Mouse (Mus musculus) A20 (cell line): Measurements from ENCODE around the gene Wdr41.

ENCODE experiments used
- DNase-seq: peaks from one replicate; pipeline ENCODE4 v3.0.0-alpha.2; 2011; ENCODE audit warnings: low read depth, low spot score

Gene Wdr41

GRCm38 (mm10) chr13:94976219-94977186, at the start of gene Wdr41:
Wdr41 (plus strand) TSS chr13:94976344.
- peak; percentile 96 for DNase-seq

DNA sequence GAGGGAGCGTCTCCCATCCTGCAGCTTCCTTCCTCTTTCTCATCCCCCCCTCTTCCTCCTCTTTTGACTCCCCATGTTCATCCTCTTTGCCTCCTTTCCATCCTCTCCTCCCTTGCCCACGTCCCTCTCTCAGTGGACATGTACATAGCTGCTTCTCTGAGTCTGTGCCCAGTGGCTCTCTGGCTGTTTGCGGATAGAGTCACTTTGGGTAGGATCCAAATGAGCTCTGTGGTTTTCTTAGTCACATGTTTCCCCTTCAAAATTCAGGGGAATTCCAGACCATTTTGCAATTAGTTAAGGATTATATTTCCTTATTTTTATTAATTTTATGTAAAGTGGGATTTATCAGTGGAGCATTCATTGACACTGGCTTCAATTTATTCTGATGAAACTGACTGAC, 48.1 kb upstream of the Wdr41 start:
- no peak for DNase-seq

- no peak for DNase-seq
Measured at GRCm38 (mm10) chr13:94938418-94938817, 37.7 kb upstream of the Wdr41 start.

- no peak for DNase-seq
Measured at GRCm38 (mm10) chr13:94940104-94940503, 36.0 kb upstream of the Wdr41 start.

DNA sequence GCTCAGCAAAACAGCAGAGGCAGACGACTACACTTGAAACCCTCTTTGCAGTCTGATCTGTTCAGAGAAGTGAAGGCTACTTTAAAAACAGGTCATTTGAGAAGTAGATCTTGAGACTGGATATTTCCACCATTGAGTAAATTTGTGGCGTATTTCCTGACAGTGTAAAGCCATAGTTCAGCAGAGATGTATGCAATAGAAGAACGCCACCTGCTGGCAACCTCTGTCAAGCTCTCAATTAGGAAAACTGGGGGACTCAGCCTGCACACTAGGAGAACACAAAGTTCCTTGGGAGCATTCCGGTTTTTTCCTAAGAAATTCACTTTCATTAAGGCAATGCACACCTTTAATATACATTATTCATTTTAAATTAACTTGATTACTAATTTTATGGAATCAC, 34.9 kb upstream of the Wdr41 start:
- peak; percentile 74 for DNase-seq

DNA sequence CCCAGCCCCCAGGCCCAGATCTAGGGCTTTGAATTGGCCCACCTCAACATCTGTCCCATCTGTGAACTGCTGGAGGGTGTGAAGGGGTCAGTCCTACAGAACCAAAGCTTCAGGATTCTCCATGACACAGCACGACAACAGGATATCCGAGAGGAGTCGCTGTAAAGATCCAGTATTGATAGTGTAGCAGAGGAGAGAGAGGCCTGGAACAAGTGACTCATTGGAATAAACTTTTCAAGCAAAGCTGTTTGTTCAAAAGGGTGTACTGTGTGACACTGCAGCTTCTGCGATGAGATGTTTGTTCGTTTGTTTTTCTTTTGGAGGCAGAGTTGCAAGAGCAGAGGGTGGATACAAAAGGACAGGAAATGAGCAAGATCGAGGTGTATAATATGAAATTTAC, 20.2 kb upstream of the Wdr41 start:
- no peak for DNase-seq

DNA sequence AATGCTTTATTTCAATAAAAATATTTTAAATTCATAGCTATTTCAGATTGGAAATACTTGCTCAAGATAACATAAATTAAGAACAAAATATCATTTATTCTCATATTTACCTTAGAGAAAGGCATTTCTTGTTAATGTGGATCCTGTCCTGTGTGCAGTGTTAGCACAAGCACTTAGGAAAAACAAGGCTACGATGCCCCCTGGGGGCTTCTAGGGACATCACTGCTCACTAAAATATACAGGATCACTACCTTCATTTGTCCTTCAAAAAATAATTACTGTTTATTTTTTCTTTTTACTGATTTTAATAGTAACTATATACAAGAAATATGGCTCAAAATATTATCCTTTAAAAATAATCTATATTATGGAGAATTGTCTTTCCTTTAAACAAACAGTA, 18.2 kb upstream of the Wdr41 start:
- DNase-seq, result peak; percentile 39

- no peak for DNase-seq
Measured at GRCm38 (mm10) chr13:94969992-94970553, 6.1 kb upstream of the Wdr41 start.

GRCm38 (mm10) chr13:94975828-94976218, 321 bp upstream of the Wdr41 start:
- no peak for DNase-seq

DNA sequence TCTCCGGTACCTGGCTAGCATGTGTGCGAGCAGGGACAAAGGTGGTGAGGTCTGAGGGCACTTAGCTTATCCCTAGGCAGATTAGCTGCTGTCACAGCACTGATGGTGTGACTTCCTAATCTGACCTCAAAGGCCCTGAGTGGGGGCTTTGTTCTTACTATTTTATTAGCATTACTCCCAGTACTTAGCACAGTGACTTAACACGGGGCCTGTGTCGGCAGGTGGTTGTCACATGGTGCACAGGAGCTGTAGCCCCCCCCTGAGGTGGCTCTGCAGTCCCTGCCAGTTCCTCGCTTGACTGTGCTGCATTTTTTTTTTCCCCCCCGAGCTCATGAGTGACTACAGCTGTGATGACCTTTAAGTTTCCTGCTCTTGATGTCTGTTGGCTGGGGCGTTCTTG, 2.9 kb downstream of the Wdr41 start:
- peak; percentile 39 for DNase-seq

DNA sequence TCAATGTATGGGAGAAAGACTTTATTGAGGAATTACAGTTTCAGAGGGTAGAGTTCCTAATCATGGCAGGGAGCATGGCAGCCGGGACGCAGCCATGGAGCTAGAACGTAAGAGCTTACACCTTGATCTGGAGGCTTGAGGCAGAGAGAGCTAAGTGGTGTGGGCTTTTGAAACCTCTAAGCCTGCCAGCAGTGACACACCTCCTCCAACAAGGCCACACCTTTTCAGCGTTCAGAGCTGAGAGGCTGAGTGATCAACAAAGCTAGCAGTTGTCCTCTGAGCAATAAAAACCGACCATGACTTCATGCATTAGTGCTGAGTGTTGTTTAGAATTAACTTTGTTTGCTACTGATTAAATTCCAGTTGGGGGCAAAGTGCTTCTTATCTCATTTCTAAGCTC, 14.4 kb downstream of the Wdr41 start:
- DNase-seq, result no peak

GRCm38 (mm10) chr13:95007281-95007680, 31.1 kb downstream of the Wdr41 start:
- DNase-seq, result no peak

DNA sequence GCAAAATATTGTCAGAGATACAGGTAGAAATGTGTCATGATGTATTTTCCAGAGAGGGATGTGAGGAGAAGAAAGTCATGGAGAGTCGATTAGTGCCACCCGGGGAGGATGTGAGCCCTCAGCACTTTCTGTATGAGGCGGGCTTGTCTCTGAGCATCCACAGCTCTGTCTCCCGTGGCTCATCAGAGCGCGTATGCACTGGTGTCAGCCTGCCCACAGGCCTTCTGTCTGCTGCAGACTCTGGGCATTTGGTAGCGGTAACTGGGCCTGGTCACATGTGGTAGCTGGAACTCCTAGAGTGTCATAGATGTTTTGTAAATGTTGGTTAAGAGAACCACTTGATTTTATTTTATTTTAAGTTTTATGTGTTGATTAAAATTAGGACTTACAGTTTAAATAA, 33.1 kb downstream of the Wdr41 start:
- DNase-seq, result no peak

GRCm38 (mm10) chr13:95011546-95012257, 35.6 kb downstream of the Wdr41 start:
- DNase-seq, result no peak

DNA sequence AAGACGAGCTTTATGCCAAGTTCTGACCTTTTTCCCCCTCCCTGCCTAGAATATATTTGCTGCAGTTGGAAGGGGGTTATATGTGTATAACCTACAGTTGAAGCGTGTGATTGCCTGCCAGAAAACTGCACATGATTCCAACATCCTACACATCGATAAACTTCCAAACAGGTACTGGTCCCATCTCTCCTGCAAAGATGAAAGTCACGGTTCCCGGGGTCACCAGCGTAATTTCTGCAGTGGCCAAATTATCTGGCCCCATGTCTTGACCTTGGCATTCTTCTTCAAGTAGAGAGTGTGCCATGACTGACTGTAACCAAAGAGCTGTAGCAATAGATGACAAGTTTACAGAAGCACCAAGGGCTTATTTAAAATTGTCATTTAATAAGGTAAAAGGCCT, 41.1 kb downstream of the Wdr41 start:
- DNase-seq, result no peak

DNA sequence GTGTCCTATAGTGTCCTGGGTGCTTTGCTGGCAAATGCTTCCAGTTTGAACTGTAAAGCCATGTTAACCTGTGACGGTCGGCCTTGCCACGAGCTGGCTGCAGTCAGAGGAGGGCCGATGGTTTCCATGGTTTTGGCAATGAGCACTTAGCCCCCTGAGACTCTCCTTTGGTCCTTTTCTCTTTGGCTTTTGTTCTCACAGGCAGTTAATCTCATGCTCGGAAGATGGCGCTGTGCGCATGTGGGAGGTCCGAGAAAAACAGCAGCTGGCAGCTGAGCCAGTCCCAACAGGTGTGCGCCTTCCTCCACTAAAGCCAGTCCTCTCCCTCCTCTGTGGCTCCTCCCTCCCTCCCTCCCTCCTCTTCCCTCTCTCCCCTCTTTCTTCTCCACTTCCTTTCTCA, 41.8 kb downstream of the Wdr41 start:
- peak; percentile 64 for DNase-seq

DNA sequence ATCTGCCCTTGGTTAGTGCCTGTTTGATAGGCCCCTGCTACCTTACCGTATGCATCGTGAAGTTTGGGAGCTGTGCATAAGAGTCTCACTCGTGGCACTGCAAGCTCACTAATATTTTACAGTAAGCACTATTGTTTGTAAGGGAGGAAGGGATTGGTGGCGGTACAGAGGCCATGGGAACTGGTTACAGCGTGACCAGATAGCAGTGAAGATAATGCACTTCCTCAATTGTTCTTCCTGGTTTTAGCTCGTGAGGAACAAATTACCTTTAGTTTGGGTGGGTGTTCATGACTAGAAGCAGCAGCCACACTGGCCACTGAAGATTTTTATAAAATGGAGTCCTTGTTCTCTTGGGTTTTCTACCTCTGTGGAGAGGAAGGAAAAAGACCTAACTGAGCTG, 43.2 kb downstream of the Wdr41 start:
- DNase-seq, result no peak

GRCm38 (mm10) chr13:95020216-95020615, 44.1 kb downstream of the Wdr41 start:
- DNase-seq, result no peak

GRCm38 (mm10) chr13:95030828-95031227, 54.7 kb downstream of the Wdr41 start:
- DNase-seq, result no peak

DNA sequence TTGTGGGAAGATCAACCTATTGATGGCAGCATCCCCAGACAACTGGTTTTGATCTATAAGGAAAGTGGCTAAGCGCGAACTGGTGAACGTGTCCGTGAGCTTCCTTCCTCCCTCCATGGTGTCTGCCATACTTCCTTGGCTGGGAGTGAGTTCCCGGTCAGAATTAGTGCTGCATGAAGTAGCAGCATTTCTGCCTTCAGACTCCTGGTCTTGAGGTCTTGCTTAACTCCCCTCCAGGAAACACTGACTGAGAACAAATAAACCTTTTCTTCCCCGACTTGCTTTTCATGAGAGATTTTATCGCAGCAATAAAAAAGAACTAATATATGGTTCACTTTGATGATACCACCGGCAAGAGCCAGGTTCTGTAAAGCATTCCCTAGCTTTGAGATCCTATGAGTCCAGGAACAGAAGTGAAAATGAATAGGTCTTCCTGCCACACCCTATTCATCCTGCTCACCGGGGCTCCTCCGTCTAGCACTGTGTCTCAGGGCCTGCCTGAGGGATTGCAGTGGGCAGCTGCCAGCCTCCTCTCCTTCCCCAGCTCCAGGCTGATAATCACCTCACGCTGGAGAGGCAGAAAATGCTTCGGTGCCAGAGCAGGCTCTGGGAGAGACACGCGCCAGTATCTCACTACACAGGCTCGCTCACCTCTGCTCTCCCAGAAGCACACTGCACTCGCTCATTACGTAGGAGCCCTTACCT, 56.1 kb downstream of the Wdr41 start:
- DNase-seq, result no peak

- no peak for DNase-seq
Measured at GRCm38 (mm10) chr13:95032973-95033372, 56.8 kb downstream of the Wdr41 start.

- DNase-seq, result no peak
Measured at GRCm38 (mm10) chr13:95034094-95034493, 58.0 kb downstream of the Wdr41 start.
